Mouse (Mus musculus): Measurements from ENCODE around the gene Tas1r1. TPM values are rescaled to one million over a fixed set of nuclear protein-coding genes. Genes with fewer than 3 reads are reported as not detected.

The Tas1r1 gene
- total RNA-seq (2023): under 1 TPM; 0.15 to 0.60 TPM

DNA sequence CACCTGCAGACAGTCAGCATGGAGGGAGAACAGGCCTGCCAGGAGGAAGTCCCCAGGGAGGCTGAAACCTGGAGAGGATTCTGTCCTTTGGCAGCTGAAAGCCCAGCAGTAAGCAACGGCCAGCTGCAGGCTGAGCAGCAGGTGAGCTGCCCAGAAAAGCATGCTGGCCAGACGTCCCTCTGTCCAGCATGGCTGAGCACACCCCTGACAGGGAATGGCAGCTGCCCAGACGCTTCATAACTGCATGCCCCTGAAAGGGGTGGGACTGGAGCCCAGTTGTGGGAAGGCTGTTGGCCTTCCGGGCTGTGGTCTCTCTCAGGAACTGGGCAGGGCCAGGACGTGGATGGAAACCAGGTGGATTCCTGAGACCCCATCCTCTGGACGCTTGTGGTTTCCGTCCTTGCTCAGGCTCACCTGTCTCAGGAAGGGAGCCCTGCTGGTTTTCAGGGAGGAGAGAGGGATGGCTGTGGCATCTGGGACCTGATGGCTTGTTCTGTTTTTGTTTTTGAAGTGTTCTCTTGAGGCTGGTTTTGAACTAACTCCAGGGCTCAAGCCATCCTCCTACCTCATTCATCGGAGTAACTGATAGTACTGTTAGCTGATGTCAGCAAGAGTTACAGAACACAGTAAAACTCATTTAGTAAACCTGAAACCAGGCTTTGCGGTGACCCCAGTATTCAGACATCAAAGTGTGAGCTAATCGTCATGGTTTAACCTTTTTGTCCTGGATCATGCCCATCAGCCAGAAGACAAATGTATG is at the start of gene Tas1r1:
Gene Tas1r1, minus strand, starts transcription at position 344 of the 760 bp plus-strand sequence.

DNA sequence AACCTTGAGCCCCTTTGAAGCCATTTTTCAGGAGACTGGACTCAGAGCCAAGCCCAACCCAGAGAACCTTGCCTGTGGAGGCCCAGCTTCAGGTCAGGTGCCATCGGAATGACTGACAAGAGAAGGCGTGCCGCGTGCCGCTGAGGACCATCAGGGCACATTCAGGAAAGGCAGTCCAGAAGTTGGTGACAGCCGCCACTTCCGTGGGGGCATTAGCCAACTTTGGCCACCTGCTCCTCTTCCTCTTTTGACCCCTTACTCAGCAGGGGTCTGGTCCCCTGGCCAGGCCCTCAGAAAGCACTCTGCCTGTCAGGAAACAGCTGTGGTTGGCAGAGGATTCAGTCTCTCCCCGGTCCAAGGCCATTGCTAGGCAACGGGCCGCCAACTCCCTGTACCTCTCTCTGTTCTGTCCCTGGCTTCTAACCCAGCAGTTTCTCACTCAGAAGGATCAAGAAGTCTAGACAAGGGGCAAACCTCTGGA is 33.8 kb upstream of the Tas1r1 start, which contains the start of gene Plekhg5:
Gene Plekhg5, plus strand, starts transcription at position 378 of the 481 bp plus-strand sequence.

GRCm38 (mm10) chr4:152038985-152039830 is 840 bp upstream of the Tas1r1 start, which contains the start of gene Nol9:
TSS of gene Nol9 (plus strand) at chr4:152039321.

GRCm38 (mm10) chr4:152027524-152027923 is 10.8 kb downstream of the Tas1r1 start, which contains the start of gene Zbtb48:
TSS of gene Zbtb48 (minus strand) at chr4:152027671.

GRCm38 (mm10) chr4:152008622-152009075 is 29.7 kb downstream of the Tas1r1 start, which contains the start of gene Klhl21:
TSS of gene Klhl21 (plus strand) at chr4:152008803.

GRCm38 (mm10) chr4:151996173-151996950 is 42.0 kb downstream of the Tas1r1 start, which contains the start of gene Phf13:
TSS of gene Phf13 (minus strand) at chr4:151996258.

DNA sequence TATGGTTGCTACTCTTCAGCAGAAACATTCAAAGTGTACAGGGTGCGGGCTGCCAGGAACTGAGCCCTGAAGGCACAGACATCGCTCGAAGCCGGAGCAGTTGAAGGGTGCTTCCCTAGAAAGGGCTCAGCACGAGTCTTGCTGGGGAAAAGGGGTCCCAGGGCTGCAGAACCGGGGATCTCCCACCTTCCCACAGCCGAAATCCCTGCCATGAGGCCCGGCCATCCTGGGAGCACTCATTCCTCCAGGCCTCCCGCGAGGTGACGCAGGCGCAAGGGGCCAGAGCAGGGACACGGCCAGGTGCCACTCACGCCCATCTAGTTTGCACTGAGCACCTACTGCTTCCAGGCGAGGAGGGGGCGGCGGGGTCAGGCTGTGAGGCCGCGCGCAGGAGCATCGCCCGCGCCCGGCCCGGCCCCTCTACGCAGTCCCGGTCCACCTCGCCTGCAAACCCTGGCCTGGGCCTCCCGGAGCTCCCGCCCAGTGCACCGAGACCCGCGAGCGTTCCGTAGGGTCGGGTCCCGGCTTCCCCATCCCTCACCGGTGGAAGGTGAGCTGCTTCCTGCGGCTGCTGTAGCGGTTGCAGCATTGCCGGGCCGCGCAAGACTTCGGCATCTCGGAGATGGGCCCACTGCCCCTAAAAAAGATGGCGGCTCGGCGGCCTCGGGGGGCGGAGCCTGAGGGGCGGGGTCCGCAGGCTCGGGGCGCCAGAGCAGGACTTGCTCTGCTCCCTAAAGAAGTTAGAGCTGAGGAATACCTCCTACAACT is 49.8 kb downstream of the Tas1r1 start, which contains the start of gene Thap3:
Gene Thap3, minus strand, starts transcription at position 656 of the 768 bp plus-strand sequence.

Other genes starting within 250 kb of the Tas1r1 start
- 10 to 100 TPM; 18.8 to 27.6 TPM for gene Camta1, start 176.7 kb downstream of the Tas1r1 start, total RNA-seq (2023)
- 10 to 100 TPM; 34.5 to 39.1 TPM for gene Dnajc11, start 104.9 kb downstream of the Tas1r1 start, total RNA-seq (2023)
- gene Thap3, start 49.6 kb downstream of the Tas1r1 start, total RNA-seq (2023): 10 to 100 TPM; 19.0 to 21.7 TPM
- 1 to 10 TPM; 3.7 to 3.8 TPM for gene Phf13, start 42.3 kb downstream of the Tas1r1 start, total RNA-seq (2023)
- gene Klhl21, start 29.8 kb downstream of the Tas1r1 start, total RNA-seq (2023): 1 to 10 TPM; 4.8 to 6.7 TPM
- gene Zbtb48, start 10.9 kb downstream of the Tas1r1 start, total RNA-seq (2023): 10 to 100 TPM in 1 of 2 experiments, 1 to 10 TPM in 1; 7.7 to 13.9 TPM
- 10 to 100 TPM; 11.8 to 11.9 TPM for gene Nol9, start 753 bp upstream of the Tas1r1 start, total RNA-seq (2023)
- gene Plekhg5, start 33.9 kb upstream of the Tas1r1 start, total RNA-seq (2023): 1 to 10 TPM; 2.5 to 5.0 TPM
- under 1 TPM; 0.22 to 0.38 TPM for gene Tnfrsf25, start 77.4 kb upstream of the Tas1r1 start, total RNA-seq (2023)
- gene Espn, start 113.8 kb upstream of the Tas1r1 start, total RNA-seq (2023): under 1 TPM; 0.24 to 0.50 TPM
- gene Hes2, start 120.3 kb upstream of the Tas1r1 start, total RNA-seq (2023): not detected
- 10 to 100 TPM; 28.0 to 30.0 TPM for gene Acot7, start 139.6 kb upstream of the Tas1r1 start, total RNA-seq (2023)
- gene Gpr153, start 235.7 kb upstream of the Tas1r1 start, total RNA-seq (2023): under 1 TPM; 0.35 TPM